Mouse (Mus musculus): Measurements from ENCODE around the gene AU040320. TPM values are rescaled to one million over a fixed set of nuclear protein-coding genes. Genes with fewer than 3 reads are reported as not detected.
A peak's percentile ranks its signal among the peaks of the same experiment; 100 is the strongest.

The AU040320 gene
- total and polyA plus RNA-seq, 2 experiments from 2014 or later, result 33.6 to 45.4 TPM

DNA sequence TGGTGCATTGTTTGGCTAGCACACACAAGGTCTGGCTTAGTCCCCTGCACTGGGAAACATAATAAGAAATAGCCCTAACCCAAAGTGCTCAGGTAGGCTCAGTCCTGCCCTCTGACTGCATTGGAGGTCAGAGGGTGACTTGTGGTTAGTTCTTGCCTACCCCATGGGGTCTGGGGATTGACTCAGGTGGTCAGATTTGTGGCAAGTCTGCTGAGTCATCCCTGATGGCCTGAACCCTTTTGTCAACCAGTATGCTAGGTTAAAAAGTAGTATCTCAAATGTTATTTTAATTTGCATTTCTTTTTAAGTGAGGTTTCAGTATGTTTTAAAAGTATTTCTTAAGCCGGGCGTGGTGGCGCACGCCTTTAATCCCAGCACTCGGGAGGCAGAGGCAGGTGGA lies 77.8 kb downstream of the AU040320 start:
- no peaks in the 10 kb centered on the region for H3K9me3 ChIP-seq (ENCODE audit: low read length)
- H3K36me3 ChIP-seq (ENCODE audit: insufficient read depth, low read length), result peaks cover 38% of the 10 kb centered on the region
- WGBS, result 97% methylated on average over 5 of the region's 5 CpGs

GRCm38 (mm10) chr4:126838799-126839198 lies 85.5 kb downstream of the AU040320 start:
- H3K9ac ChIP-seq (replicated peaks; ENCODE audit: low read length), result no peak overlapping the region
- no peak overlapping the region for H3K27ac ChIP-seq
- no peak overlapping the region for H3K4me3 ChIP-seq (ENCODE audit: low read length)
- no peaks in the 10 kb centered on the region for H3K27me3 ChIP-seq (ENCODE audit: insufficient read depth, low read length)
- no peak overlapping the region for H3K4me2 ChIP-seq (ENCODE audit: low read depth, low read length)
- no peak for TF ChIP-seq CTCF (IDR thresholded peaks at IDR 0.05; ENCODE audit: low read depth)
- no peak for DNase-seq (ENCODE audit: low spot score)
- H3K9me3 ChIP-seq (ENCODE audit: low read length), result no peaks in the 10 kb centered on the region
- WGBS, result 74% methylated on average over 7 of the region's 7 CpGs
- peaks cover 30% of the 10 kb centered on the region; the same call in 1 of the 2 replicates for H3K36me3 ChIP-seq (ENCODE audit: insufficient read depth, low read length)
- ATAC-seq, result no peak
- H3K4me1 ChIP-seq (ENCODE audit: insufficient read depth, low read length), result no peaks in the 10 kb centered on the region

More for the DNA sequence above, 77.8 kb downstream of the AU040320 start:
- no peak for DNase-seq (ENCODE audit: low spot score)
- H3K4me2 ChIP-seq (ENCODE audit: low read depth, low read length), result no peak overlapping the region
- no peak overlapping the region for H3K4me3 ChIP-seq (ENCODE audit: low read length)
- H3K9ac ChIP-seq (replicated peaks; ENCODE audit: low read length), result no peak overlapping the region
- H3K4me1 ChIP-seq (ENCODE audit: insufficient read depth, low read length), result no peaks in the 10 kb centered on the region
- ATAC-seq, result no peak
- no peaks in the 10 kb centered on the region for H3K27me3 ChIP-seq (ENCODE audit: insufficient read depth, low read length)
- TF ChIP-seq CTCF (IDR thresholded peaks at IDR 0.05; ENCODE audit: low read depth), result no peak
- no peak overlapping the region for H3K27ac ChIP-seq

DNA sequence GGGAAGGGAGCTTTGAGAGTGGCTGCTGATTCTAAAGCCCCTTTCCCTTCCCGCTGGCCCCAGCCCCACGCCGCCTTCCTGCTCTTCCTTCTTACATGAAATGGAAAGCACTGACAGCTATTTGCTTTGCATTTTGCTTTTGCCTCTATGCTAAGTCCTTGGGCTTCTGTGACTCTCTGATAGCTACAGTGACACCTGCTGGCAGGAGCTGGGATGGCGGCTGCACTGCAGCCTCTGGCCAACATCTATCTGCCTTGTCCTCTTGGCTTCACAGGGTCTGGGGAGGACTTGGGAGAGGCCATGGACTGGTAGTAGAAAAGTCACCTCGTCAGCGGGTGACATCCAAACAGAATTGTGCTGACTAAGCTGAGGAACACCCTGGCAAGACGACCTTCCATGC lies 86.5 kb downstream of the AU040320 start:
- Histone ChIP-seq H3K9me3 (ENCODE audit: low read length) (no peaks in the 10 kb centered on the region), H3K27ac (no peak overlapping the region), H3K4me1 (ENCODE audit: insufficient read depth, low read length) (no peaks in the 10 kb centered on the region), H3K9ac (replicated peaks; ENCODE audit: low read length) (no peak overlapping the region), H3K4me2 (ENCODE audit: low read depth, low read length) (no peak overlapping the region), H3K27me3 (ENCODE audit: insufficient read depth, low read length) (no peaks in the 10 kb centered on the region), H3K4me3 (ENCODE audit: low read length) (no peak overlapping the region), H3K36me3 (ENCODE audit: insufficient read depth, low read length) (peaks cover 29% of the 10 kb centered on the region; the same call in 1 of the 2 replicates)
- whole genome bisulfite sequencing, result 13% methylated on average over 7 of the region's 7 CpGs
- DNase-seq (ENCODE audit: low spot score) (peak; percentile 92), ATAC-seq (peak; percentile 81)
- TF ChIP-seq CTCF (IDR thresholded peaks at IDR 0.05; ENCODE audit: low read depth), result peak; percentile 97

- WGBS, result 89% methylated on average over 15 of the region's 15 CpGs
- no peak overlapping the region for H3K27ac ChIP-seq
- H3K9me3 ChIP-seq (ENCODE audit: low read length), result no peaks in the 10 kb centered on the region
- H3K27me3 ChIP-seq (ENCODE audit: insufficient read depth, low read length), result no peaks in the 10 kb centered on the region
- ATAC-seq, result no peak
- no peak overlapping the region for H3K4me2 ChIP-seq (ENCODE audit: low read depth, low read length)
- no peak for DNase-seq (ENCODE audit: low spot score)
- no peak overlapping the region for H3K4me3 ChIP-seq (ENCODE audit: low read length)
- H3K9ac ChIP-seq (replicated peaks; ENCODE audit: low read length), result no peak overlapping the region
- peaks cover 20% of the 10 kb centered on the region; the same call in 1 of the 2 replicates for H3K36me3 ChIP-seq (ENCODE audit: insufficient read depth, low read length)
- TF ChIP-seq CTCF (IDR thresholded peaks at IDR 0.05; ENCODE audit: low read depth), result no peak
- H3K4me1 ChIP-seq (ENCODE audit: insufficient read depth, low read length), result no peaks in the 10 kb centered on the region
Measured at GRCm38 (mm10) chr4:126840996-126841560, 87.7 kb downstream of the AU040320 start.

GRCm38 (mm10) chr4:126842911-126843310 lies 89.6 kb downstream of the AU040320 start:
- H3K4me2 ChIP-seq (ENCODE audit: low read depth, low read length), result no peak overlapping the region
- TF ChIP-seq CTCF (IDR thresholded peaks at IDR 0.05; ENCODE audit: low read depth), result no peak
- no peaks in the 10 kb centered on the region for H3K4me1 ChIP-seq (ENCODE audit: insufficient read depth, low read length)
- no peaks in the 10 kb centered on the region for H3K27me3 ChIP-seq (ENCODE audit: insufficient read depth, low read length)
- DNase-seq (ENCODE audit: low spot score) (no peak), ATAC-seq (no peak)
- no peak overlapping the region for H3K9ac ChIP-seq (replicated peaks; ENCODE audit: low read length)
- H3K4me3 ChIP-seq (ENCODE audit: low read length), result no peak overlapping the region
- no peak overlapping the region for H3K27ac ChIP-seq
- H3K9me3 ChIP-seq (ENCODE audit: low read length), result no peaks in the 10 kb centered on the region
- H3K36me3 ChIP-seq (ENCODE audit: insufficient read depth, low read length), result peaks cover 31% of the 10 kb centered on the region
- WGBS, result 65% methylated on average over 3 of the region's 3 CpGs

- DNase-seq (ENCODE audit: low spot score) (no peak), ATAC-seq (no peak)
- 71% methylated on average over 4 of the region's 4 CpGs for WGBS
- no peak overlapping the region for H3K4me3 ChIP-seq (ENCODE audit: low read length)
- no peaks in the 10 kb centered on the region for H3K9me3 ChIP-seq (ENCODE audit: low read length)
- no peaks in the 10 kb centered on the region for H3K27me3 ChIP-seq (ENCODE audit: insufficient read depth, low read length)
- no peak overlapping the region for H3K27ac ChIP-seq
- no peak overlapping the region for H3K4me2 ChIP-seq (ENCODE audit: low read depth, low read length)
- no peak for TF ChIP-seq CTCF (IDR thresholded peaks at IDR 0.05; ENCODE audit: low read depth)
- H3K36me3 ChIP-seq (ENCODE audit: insufficient read depth, low read length), result peaks cover 29% of the 10 kb centered on the region
- no peaks in the 10 kb centered on the region for H3K4me1 ChIP-seq (ENCODE audit: insufficient read depth, low read length)
- H3K9ac ChIP-seq (replicated peaks; ENCODE audit: low read length), result no peak overlapping the region
Measured at GRCm38 (mm10) chr4:126845664-126846063, 92.3 kb downstream of the AU040320 start.

DNA sequence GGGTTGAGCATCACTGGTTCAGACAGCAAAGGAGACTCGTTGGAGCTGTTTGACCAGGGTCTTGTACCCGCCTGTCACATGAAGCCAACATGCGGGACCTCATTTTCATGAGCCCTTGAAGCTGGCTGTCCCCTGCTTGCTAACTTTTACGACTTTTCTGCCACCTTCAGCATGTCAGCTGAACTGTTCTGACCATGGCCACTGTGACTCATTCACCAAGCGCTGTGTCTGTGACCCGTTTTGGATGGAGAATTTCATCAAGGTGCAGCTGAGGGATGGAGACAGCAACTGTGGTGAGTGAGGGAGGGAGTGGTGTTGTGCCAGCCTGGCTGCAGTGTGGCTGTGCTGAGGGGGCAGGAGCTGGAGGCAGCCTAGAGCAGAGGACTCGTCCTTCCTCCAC lies 93.6 kb downstream of the AU040320 start:
- H3K9ac ChIP-seq (replicated peaks; ENCODE audit: low read length), result no peak overlapping the region
- H3K4me3 ChIP-seq (ENCODE audit: low read length), result no peak overlapping the region
- H3K27me3 ChIP-seq (ENCODE audit: insufficient read depth, low read length), result no peaks in the 10 kb centered on the region
- 57% methylated on average over 7 of the region's 7 CpGs for WGBS
- H3K4me1 ChIP-seq (ENCODE audit: insufficient read depth, low read length), result no peaks in the 10 kb centered on the region
- no peak for DNase-seq (ENCODE audit: low spot score)
- peak; percentile 20; the same call in 1 of the 2 replicates for TF ChIP-seq CTCF (IDR thresholded peaks at IDR 0.05; ENCODE audit: low read depth)
- no peak overlapping the region for H3K27ac ChIP-seq
- ATAC-seq, result peak; percentile 3; the same call in 1 of the 2 replicates
- no peak overlapping the region for H3K4me2 ChIP-seq (ENCODE audit: low read depth, low read length)
- H3K36me3 ChIP-seq (ENCODE audit: insufficient read depth, low read length), result peaks cover 23% of the 10 kb centered on the region
- no peaks in the 10 kb centered on the region for H3K9me3 ChIP-seq (ENCODE audit: low read length)
